Mouse (Mus musculus) stomach, postnatal 0 days (tissue): Measurements from ENCODE around the gene Gpn1.

Experiments used
- CTCF ChIP-seq: IDR thresholded peaks from 2 replicates; pipeline ENCODE4 v1.5.1; 2016; ENCODE audit warnings: antibody characterized with exemption, low read depth, mild to moderate bottlenecking, moderate library complexity
- EP300 ChIP-seq: optimal IDR thresholded peaks from 2 replicates; pipeline ENCODE3; 2016; ENCODE audit warnings: antibody characterized with exemption

DNA sequence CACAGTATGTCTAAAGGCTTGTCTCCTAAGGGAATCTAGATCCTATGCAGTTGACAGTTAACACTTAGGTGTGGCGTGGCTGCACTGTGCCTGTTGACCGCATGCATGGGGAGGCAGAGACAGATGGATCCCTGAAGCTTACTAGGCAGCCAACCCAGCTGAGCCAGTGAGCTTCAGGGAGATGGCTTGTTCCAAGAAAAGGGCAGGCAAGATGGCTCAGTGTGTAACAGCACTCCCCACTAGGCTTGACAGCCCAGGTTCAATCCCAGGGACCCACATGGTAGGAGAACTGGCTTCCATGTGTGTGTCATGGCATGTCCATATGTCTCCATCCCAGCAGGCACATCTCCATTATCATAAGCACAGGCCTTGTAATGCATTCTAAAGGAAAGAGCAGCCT, 65.8 kb downstream of the Gpn1 start:
- no peak for TF ChIP-seq CTCF
- TF ChIP-seq EP300, result no peak
